Mouse (Mus musculus) frontal cortex, adult 2 months (tissue): ENCODE measurements around the gene Atpif1. TPM values are rescaled to one million over a fixed set of nuclear protein-coding genes. Genes with fewer than 3 reads are reported as not detected.

Source experiments
- DNase-seq, 2 experiments: peaks; one replicate each; pipeline ENCODE4 v3.0.0; 2022; ENCODE audit warnings: low spot score in 1 of 2; ENCODE audit errors: extremely low spot score in 1 of 2
- polyA plus RNA-seq: library from polyadenylated mRNA; depleted of rRNA; stranded (reverse); fragments of >200 nt; gene quantifications from 2 replicates; pipeline ENCODE4 v1.2.3, GENCODE M21; 2012

Gene Atpif1
- polyA plus RNA-seq, 1 experiment: 869 TPM

- no peak for DNase-seq
These were observed 5.4 kb downstream of the Atpif1 start for GRCm38 (mm10) chr4:132527917-132528522.

- DNase-seq: no peak
These were observed 6.8 kb downstream of the Atpif1 start for GRCm38 (mm10) chr4:132526678-132527077.

- DNase-seq: no peak
These were observed 8.7 kb downstream of the Atpif1 start for GRCm38 (mm10) chr4:132524808-132525207.

- no peak for DNase-seq
These were observed 9.1 kb downstream of the Atpif1 start for GRCm38 (mm10) chr4:132524321-132524741.

- DNase-seq: no peak
These were observed 14.3 kb downstream of the Atpif1 start for GRCm38 (mm10) chr4:132519188-132519587.

GRCm38 (mm10) chr4:132518066-132518465 is 15.4 kb downstream of the Atpif1 start:
- no peak for DNase-seq

GRCm38 (mm10) chr4:132515369-132516155 is 17.9 kb downstream of the Atpif1 start:
- peak; percentile 91 to 94 for DNase-seq

- DNase-seq: peak; percentile 47 to 91
These were observed 18.8 kb downstream of the Atpif1 start for GRCm38 (mm10) chr4:132514555-132515135.

GRCm38 (mm10) chr4:132513395-132514273 is 19.8 kb downstream of the Atpif1 start:
- DNase-seq: no peak

- DNase-seq: no peak
These were observed 21.4 kb downstream of the Atpif1 start for GRCm38 (mm10) chr4:132512080-132512479.

GRCm38 (mm10) chr4:132510352-132510798 is 23.1 kb downstream of the Atpif1 start, which contains the start of gene Sesn2:
Gene Sesn2 (minus strand): TSS chr4:132510501.
- DNase-seq: peak; percentile 96 to 98

GRCm38 (mm10) chr4:132509621-132510296 is 23.7 kb downstream of the Atpif1 start:
- DNase-seq: peak; percentile 41 to 62

GRCm38 (mm10) chr4:132507210-132507609 is 26.2 kb downstream of the Atpif1 start:
- DNase-seq: no peak

- no peak for DNase-seq
These were observed 27.2 kb downstream of the Atpif1 start for GRCm38 (mm10) chr4:132506250-132506649.

GRCm38 (mm10) chr4:132505800-132506199 is 27.7 kb downstream of the Atpif1 start:
- no peak for DNase-seq

GRCm38 (mm10) chr4:132505034-132505738 is 28.3 kb downstream of the Atpif1 start:
- no peak for DNase-seq

GRCm38 (mm10) chr4:132503344-132503743 is 30.1 kb downstream of the Atpif1 start:
- no peak for DNase-seq

- no peak for DNase-seq
These were observed 31.8 kb downstream of the Atpif1 start for GRCm38 (mm10) chr4:132501639-132502038.

- peak in 1 of 2 experiments; percentile 20 for DNase-seq
These were observed 39.1 kb downstream of the Atpif1 start for GRCm38 (mm10) chr4:132494271-132494918.
